Mouse (Mus musculus) kidney, adult 11 months (tissue): ENCODE results near the gene Il12b.

Experiments
- DNase-seq: peaks from one replicate; pipeline ENCODE4 v3.0.0; 2022

Il12b gene

GRCm38 (mm10) chr11:44399763-44400162 is at the start of gene Il12b:
Gene Il12b, plus strand, starts transcription at chr11:44400063.
- no peak for DNase-seq

GRCm38 (mm10) chr11:44354860-44355470 is 44.9 kb upstream of the Il12b start:
- DNase-seq: no peak

GRCm38 (mm10) chr11:44356171-44356570 is 43.7 kb upstream of the Il12b start:
- no peak for DNase-seq

GRCm38 (mm10) chr11:44364536-44364935 is 35.3 kb upstream of the Il12b start:
- DNase-seq: peak; percentile 5

- no peak for DNase-seq
Observed at GRCm38 (mm10) chr11:44367711-44368110, 32.2 kb upstream of the Il12b start.

GRCm38 (mm10) chr11:44372856-44373255 is 27.0 kb upstream of the Il12b start:
- no peak for DNase-seq

GRCm38 (mm10) chr11:44377879-44378278 is 22.0 kb upstream of the Il12b start:
- no peak for DNase-seq

GRCm38 (mm10) chr11:44380432-44381051 is 19.3 kb upstream of the Il12b start:
- no peak for DNase-seq

- no peak for DNase-seq
Observed at GRCm38 (mm10) chr11:44382200-44382599, 17.7 kb upstream of the Il12b start.

GRCm38 (mm10) chr11:44387031-44387430 is 12.8 kb upstream of the Il12b start:
- DNase-seq: no peak

GRCm38 (mm10) chr11:44389993-44390701 is 9.7 kb upstream of the Il12b start:
- DNase-seq: no peak

- no peak for DNase-seq
Observed at GRCm38 (mm10) chr11:44393101-44393810, 6.6 kb upstream of the Il12b start.

- DNase-seq: no peak
Observed at GRCm38 (mm10) chr11:44395401-44395800, 4.5 kb upstream of the Il12b start.

GRCm38 (mm10) chr11:44397551-44397950 is 2.3 kb upstream of the Il12b start:
- DNase-seq: no peak

- DNase-seq: no peak
Observed at GRCm38 (mm10) chr11:44398356-44398755, 1.5 kb upstream of the Il12b start.

GRCm38 (mm10) chr11:44398782-44399225 is 1.1 kb upstream of the Il12b start:
- peak; percentile 39 for DNase-seq

GRCm38 (mm10) chr11:44401635-44402548 is 2.0 kb downstream of the Il12b start:
- DNase-seq: no peak

- no peak for DNase-seq
Observed at GRCm38 (mm10) chr11:44405113-44405512, 5.2 kb downstream of the Il12b start.

GRCm38 (mm10) chr11:44405961-44406360 is 6.1 kb downstream of the Il12b start:
- DNase-seq: no peak

GRCm38 (mm10) chr11:44406457-44406856 is 6.6 kb downstream of the Il12b start:
- peak; percentile 46 for DNase-seq

- DNase-seq: no peak
Observed at GRCm38 (mm10) chr11:44408626-44409025, 8.8 kb downstream of the Il12b start.

GRCm38 (mm10) chr11:44410413-44410812 is 10.6 kb downstream of the Il12b start:
- no peak for DNase-seq
